Mouse (Mus musculus) neural tube, embryonic 14.5 days (tissue): ENCODE measurements around the gene Myo3a. TPM values are rescaled to one million over a fixed set of nuclear protein-coding genes. Genes with fewer than 3 reads are reported as not detected.

Experiments
- ATAC-seq: fragments of 200-750 bp; cut with Nextera tagmentation; 2 replicates; pipeline ENCODE4 v1.8.0; 2017; ENCODE audit warnings: low read depth, mild to moderate bottlenecking, moderate TSS enrichment, moderate library complexity
- H3K27ac ChIP-seq: fragments of 300-500 bp; sonication (generic); 2 replicates; pipeline ENCODE4 v1.5.1; 2014; ENCODE audit warnings: low read depth, mild to moderate bottlenecking, control low read depth, low read length, moderate library complexity, mixed read lengths
- H3K27me3 ChIP-seq: fragments of 300-500 bp; sonication (generic); 2 replicates; pipeline ENCODE4 v1.6.1; 2014; ENCODE audit warnings: low read length; ENCODE audit not compliant: control insufficient read depth, insufficient read depth
- H3K36me3 ChIP-seq: fragments of 300-500 bp; sonication (generic); 2 replicates; pipeline ENCODE4 v1.6.1; 2014; ENCODE audit warnings: low read length, mixed read lengths; ENCODE audit not compliant: control insufficient read depth, insufficient read depth
- H3K4me1 ChIP-seq: fragments of 300-500 bp; sonication (generic); 2 replicates; pipeline ENCODE4 v1.6.1; 2014; ENCODE audit warnings: low read length; ENCODE audit not compliant: control insufficient read depth, insufficient read depth
- H3K4me2 ChIP-seq: fragments of 300-500 bp; sonication (generic); 2 replicates; pipeline ENCODE4 v1.6.1; 2014; ENCODE audit warnings: mild to moderate bottlenecking, low read depth, low read length, control low read depth
- H3K4me3 ChIP-seq: fragments of 300-500 bp; sonication (generic); 2 replicates; pipeline ENCODE4 v1.5.1; 2014; ENCODE audit warnings: low read depth, low read length, control low read depth, mixed read lengths
- H3K9ac ChIP-seq: fragments of 300-500 bp; sonication (generic); replicated peaks from 2 replicates; pipeline ENCODE4 v1.6.1; 2014; ENCODE audit warnings: low read depth, mild to moderate bottlenecking, control low read depth, low read length, mixed read lengths
- H3K9me3 ChIP-seq: fragments of 300-500 bp; sonication (generic); 2 replicates; pipeline ENCODE4 v1.6.1; 2016; ENCODE audit warnings: low read length; ENCODE audit not compliant: control insufficient read depth
- WGBS: fragments of 180-500 bp; shearing (Covaris S2); extraction: QIAGEN DNeasy Blood & Tissue Kit; methylation state at CpG from one replicate; pipeline ENCODE4 v1.1.7; 2014; 5-methylcytosine and 5-hydroxymethylcytosine counted together
- polyA plus RNA-seq: library from polyadenylated mRNA; unstranded; fragments of >200 nt; fragmentation: Nextera tagmentation; extraction: Ambion mirVana; gene quantifications from 2 replicates; pipeline ENCODE4 v1.2.1, GENCODE M21; 2014

Gene Myo3a
- 0.05 TPM in 1 of 2 replicates, not detected in the other for polyA plus RNA-seq

DNA sequence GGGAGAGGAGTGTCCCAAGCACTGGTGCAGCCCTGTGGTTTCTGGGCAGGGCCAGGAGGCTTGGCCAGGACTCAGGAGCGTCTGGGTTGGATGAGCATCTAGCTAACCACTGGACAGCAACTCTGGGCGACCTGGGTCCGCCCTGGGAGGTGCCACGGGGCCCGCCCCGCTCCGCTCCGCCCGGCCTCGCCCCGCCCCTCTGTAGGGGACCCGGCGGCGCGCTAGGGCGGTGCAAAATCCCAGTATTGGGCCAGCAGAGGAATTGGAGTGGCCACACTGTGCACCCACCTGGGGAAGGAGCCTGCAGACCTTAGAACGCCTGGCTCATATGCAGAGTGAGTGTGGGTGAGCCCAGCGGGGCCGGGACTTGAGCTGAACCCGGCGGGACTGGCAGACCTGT, at the start of gene Myo3a:
Gene Myo3a (plus strand): TSS at position 196 of the 400 bp plus-strand sequence.
- H3K4me3 ChIP-seq, result peak within 1 kb of the TSS; percentile 6; the same call in 1 of the 2 replicates
- H3K9ac ChIP-seq, result no peak within 1 kb of the TSS
- ATAC-seq, result no peak

DNA sequence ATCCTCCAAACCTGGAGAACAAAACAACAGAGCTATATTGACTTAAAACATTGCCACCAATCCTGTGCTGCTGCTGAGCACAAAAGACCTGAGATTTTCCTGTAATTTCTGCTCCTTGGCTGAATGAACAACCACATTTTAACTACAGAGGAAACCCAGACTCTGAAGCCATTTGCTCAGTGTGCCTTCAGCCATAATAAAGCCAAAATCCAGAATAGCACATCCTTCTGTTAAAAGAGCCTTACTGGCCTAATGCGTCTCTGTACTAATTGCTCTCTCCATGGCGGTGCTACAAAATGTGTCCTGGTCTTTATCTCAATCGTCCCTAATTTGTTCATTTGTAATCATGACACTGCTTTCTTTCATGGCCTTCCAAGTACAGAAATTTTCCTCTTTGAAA, 23.2 kb downstream of the Myo3a start:
- no peaks in the 10 kb centered on the region for H3K36me3 ChIP-seq
- H3K4me2 ChIP-seq, result no peak overlapping the region
- WGBS, result 51% methylated on average over 3 of the region's 3 CpGs
- H3K4me1 ChIP-seq, result no peaks in the 10 kb centered on the region
- no peaks in the 10 kb centered on the region for H3K27me3 ChIP-seq
- H3K9ac ChIP-seq, result no peak overlapping the region
- no peak overlapping the region for H3K4me3 ChIP-seq
- H3K27ac ChIP-seq, result no peak overlapping the region
- no peaks in the 10 kb centered on the region for H3K9me3 ChIP-seq
- no peak for ATAC-seq

More for the DNA sequence above, at the start of gene Myo3a:
- peak within 1 kb of the TSS; percentile 37 for H3K4me2 ChIP-seq
- H3K27ac ChIP-seq, result no peak within 1 kb of the TSS
- no peaks in the 10 kb centered on the region for H3K9me3 ChIP-seq
- no peaks in the 10 kb centered on the region for H3K36me3 ChIP-seq
- 2% methylated on average over 21 of the region's 21 CpGs for WGBS
- no peaks in the 10 kb centered on the region for H3K27me3 ChIP-seq
- H3K4me1 ChIP-seq, result no peaks in the 10 kb centered on the region

DNA sequence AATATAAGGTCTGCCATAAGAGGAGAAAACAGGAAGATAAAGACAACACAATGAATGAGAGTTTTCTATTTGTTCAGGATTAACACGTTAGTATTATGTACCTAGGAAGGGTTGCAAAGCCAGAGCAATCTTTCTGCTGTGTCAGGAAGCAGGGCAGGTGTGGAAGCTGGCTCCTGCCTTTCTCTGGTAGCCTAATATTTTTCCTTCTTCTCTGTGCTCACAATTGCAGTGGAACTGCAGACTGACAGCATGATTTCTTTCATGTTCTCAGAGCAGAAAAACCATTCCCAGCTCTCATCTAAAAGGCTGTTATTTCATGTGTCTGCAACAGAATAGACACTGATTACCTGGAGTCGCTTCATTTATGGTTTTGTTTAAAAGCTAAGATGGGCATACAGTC, 23.7 kb downstream of the Myo3a start:
- Histone ChIP-seq H3K4me2 (no peak overlapping the region), H3K27me3 (no peaks in the 10 kb centered on the region), H3K9ac (no peak overlapping the region), H3K4me1 (no peaks in the 10 kb centered on the region), H3K9me3 (no peaks in the 10 kb centered on the region), H3K36me3 (no peaks in the 10 kb centered on the region), H3K4me3 (no peak overlapping the region), H3K27ac (no peak overlapping the region)
- no peak; the same call in 1 of the 2 replicates for ATAC-seq
- 73% methylated on average over 2 of the region's 2 CpGs for WGBS

DNA sequence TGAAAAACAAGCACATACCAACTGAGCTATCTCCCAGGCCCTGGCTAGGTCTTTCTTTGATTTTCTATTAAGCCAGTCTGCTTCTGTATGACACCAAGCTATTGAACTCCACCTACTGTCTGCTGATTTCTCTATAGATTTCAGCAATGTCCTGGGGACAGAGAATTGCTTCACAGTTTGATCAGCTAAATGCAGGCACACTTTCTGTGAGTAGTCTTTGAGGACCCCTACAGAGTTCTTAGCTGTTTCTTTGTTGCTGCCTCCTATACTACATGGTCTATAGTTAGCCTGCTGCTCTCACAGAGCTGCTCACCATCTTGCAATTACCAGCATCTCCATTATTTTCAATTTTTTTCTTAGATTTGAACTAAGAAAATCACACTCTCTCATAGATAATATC, 28.3 kb downstream of the Myo3a start:
- Histone ChIP-seq H3K9ac (no peak overlapping the region), H3K9me3 (no peaks in the 10 kb centered on the region), H3K4me3 (no peak overlapping the region), H3K4me1 (no peaks in the 10 kb centered on the region), H3K27me3 (no peaks in the 10 kb centered on the region), H3K4me2 (no peak overlapping the region), H3K27ac (no peak overlapping the region), H3K36me3 (no peaks in the 10 kb centered on the region)
- ATAC-seq, result no peak

DNA sequence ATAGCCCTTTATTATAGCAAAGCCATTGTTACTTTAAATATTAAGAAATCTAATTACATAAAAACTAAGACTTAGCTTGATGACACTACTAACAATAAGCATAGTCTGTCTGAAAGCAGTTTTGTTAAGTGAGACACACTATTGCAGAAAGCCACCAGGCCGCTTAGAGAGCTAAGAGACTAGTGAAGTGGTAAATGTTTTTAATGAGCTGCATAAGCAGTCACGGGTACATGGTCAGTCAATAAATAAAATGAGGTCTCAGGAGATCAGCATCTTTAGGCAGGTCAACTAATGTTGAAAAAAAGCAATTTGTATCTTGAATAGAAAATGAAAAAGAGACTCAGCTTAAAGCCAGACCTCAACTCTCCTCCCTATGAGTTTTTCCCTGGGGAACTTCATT, 44.3 kb downstream of the Myo3a start:
- ATAC-seq, result no peak
- H3K4me2 ChIP-seq, result no peak overlapping the region
- no peak overlapping the region for H3K9ac ChIP-seq
- H3K9me3 ChIP-seq, result no peaks in the 10 kb centered on the region
- WGBS, result 50% methylated on average over 2 of the region's 2 CpGs
- no peaks in the 10 kb centered on the region for H3K36me3 ChIP-seq
- H3K4me3 ChIP-seq, result no peak overlapping the region
- H3K27ac ChIP-seq, result no peak overlapping the region
- no peaks in the 10 kb centered on the region for H3K4me1 ChIP-seq
- H3K27me3 ChIP-seq, result no peaks in the 10 kb centered on the region

DNA sequence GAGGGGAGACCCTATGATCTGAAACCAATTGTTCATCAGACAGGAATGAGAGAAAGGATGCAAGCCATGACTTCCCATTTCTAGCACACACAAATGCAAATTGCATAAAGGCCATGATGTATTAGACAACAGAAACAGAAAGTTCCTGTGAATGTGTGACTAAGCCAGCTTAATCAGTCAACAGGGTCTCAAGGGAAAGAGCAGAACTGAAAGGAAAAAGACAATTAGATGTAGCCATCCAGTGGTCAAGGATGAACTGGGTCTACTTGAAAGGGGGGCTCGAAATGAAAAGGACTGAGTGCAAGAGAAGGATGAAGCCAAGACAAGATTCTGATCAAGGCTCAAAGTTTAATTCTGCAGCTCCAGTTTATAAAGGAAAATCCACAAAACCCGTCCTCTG, 58.1 kb downstream of the Myo3a start:
- no peaks in the 10 kb centered on the region for H3K9me3 ChIP-seq
- no peaks in the 10 kb centered on the region for H3K36me3 ChIP-seq
- 81% methylated on average over 2 of the region's 2 CpGs for WGBS
- H3K27me3 ChIP-seq, result no peaks in the 10 kb centered on the region
- H3K4me1 ChIP-seq, result no peaks in the 10 kb centered on the region
- no peak overlapping the region for H3K27ac ChIP-seq
- no peak overlapping the region for H3K4me3 ChIP-seq
- H3K4me2 ChIP-seq, result no peak overlapping the region
- no peak for ATAC-seq
- H3K9ac ChIP-seq, result no peak overlapping the region

DNA sequence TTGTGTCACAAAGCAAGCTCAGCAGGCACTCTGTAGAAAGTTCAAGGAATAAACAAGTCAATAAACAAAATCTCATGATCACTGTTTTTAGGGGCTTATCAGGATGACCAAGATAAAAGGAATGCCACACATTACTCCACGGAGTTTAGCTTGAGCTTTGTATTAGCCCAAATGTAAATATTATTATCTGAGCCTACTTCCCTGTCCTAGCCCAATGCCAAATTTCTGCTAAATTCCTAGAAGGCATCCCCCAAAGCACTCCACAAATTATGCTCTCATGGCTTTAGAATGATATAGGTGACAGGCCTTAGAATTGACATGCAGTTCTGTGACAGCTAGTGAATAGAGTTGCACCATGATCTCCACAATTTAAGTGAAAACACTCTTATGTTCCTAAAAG, 58.5 kb downstream of the Myo3a start:
- no peak for ATAC-seq
- 82% methylated on average over 1 of the region's 1 CpGs for WGBS
- Histone ChIP-seq H3K9ac (no peak overlapping the region), H3K4me2 (no peak overlapping the region), H3K36me3 (no peaks in the 10 kb centered on the region), H3K4me3 (no peak overlapping the region), H3K4me1 (no peaks in the 10 kb centered on the region), H3K27me3 (no peaks in the 10 kb centered on the region), H3K27ac (no peak overlapping the region), H3K9me3 (no peaks in the 10 kb centered on the region)

DNA sequence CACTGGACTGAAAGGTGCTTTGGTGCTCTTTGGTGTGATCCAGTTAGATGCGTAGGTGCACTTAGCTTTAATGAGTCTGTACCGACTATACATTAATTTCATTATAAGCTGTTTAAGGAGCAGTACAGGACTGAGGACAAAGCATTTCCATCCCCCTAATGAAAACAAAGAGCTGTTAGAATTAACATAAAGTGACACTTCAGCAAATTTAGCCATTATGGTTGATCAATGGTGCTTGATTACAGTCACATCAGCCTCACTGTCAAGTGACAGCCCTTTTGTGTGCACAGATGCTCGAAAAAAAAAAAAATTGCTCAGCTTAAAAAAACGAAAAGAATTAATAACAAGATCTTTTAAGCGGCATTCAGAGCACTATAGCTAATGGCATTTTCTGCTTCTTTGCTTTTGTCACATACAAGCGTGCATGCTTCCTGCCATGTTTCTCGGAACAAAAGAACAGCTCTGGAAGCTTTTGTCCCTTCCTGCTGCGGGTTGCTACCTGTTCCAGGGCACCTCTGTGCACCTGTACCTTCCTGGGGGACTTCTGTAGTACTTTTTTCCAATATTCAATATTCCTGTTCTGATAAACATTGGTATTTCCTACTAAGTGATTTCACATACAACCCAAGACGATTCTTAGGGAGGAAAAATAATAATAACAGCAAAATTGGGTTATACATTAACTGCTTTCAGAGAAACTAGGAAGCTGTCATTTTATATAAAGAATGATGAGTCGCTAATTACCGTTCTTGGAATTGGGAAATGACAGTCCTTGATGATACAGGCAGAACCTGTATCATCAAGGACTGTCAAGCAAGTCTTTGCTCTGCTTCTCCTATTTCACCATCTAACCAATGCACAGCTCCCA, 66.5 kb downstream of the Myo3a start:
- H3K9me3 ChIP-seq, result no peaks in the 10 kb centered on the region
- no peak overlapping the region for H3K4me3 ChIP-seq
- H3K4me2 ChIP-seq, result no peak overlapping the region
- H3K36me3 ChIP-seq, result no peaks in the 10 kb centered on the region
- 44% methylated on average over 11 of the region's 11 CpGs for WGBS
- peak; percentile 88 for ATAC-seq
- H3K4me1 ChIP-seq, result no peaks in the 10 kb centered on the region
- no peaks in the 10 kb centered on the region for H3K27me3 ChIP-seq
- H3K9ac ChIP-seq, result no peak overlapping the region
- H3K27ac ChIP-seq, result peak overlapping the region; percentile 52; the same call in 1 of the 2 replicates

DNA sequence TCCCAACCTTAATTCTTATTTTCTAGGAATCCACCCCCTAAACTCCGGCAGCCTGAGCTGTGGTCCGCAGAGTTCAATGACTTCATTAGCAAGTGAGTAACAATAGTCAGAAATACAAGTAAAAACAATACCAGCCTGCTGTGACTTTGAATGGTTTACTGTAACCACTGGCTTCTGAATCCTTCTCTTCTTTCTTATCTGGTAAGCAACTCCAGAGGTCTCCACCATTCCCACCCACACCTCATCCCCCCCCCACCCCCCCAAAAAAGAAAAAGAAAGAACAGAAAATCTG, 67.1 kb downstream of the Myo3a start:
- no peaks in the 10 kb centered on the region for H3K27me3 ChIP-seq
- no peak for ATAC-seq
- no peaks in the 10 kb centered on the region for H3K9me3 ChIP-seq
- H3K4me3 ChIP-seq, result no peak overlapping the region
- peak overlapping the region; percentile 52; the same call in 1 of the 2 replicates for H3K27ac ChIP-seq
- WGBS, result 7% methylated on average over 2 of the region's 2 CpGs
- no peaks in the 10 kb centered on the region for H3K4me1 ChIP-seq
- no peaks in the 10 kb centered on the region for H3K36me3 ChIP-seq
- no peak overlapping the region for H3K9ac ChIP-seq
- no peak overlapping the region for H3K4me2 ChIP-seq
